Mouse (Mus musculus) ZHBTc4 (cell line): ENCODE results near the gene Ppfia1.

Source experiments
- DNase-seq: peaks from one replicate; pipeline ENCODE4 v3.0.0-alpha.2; 2011; ENCODE audit warnings: low read depth, low spot score

Gene Ppfia1

DNA sequence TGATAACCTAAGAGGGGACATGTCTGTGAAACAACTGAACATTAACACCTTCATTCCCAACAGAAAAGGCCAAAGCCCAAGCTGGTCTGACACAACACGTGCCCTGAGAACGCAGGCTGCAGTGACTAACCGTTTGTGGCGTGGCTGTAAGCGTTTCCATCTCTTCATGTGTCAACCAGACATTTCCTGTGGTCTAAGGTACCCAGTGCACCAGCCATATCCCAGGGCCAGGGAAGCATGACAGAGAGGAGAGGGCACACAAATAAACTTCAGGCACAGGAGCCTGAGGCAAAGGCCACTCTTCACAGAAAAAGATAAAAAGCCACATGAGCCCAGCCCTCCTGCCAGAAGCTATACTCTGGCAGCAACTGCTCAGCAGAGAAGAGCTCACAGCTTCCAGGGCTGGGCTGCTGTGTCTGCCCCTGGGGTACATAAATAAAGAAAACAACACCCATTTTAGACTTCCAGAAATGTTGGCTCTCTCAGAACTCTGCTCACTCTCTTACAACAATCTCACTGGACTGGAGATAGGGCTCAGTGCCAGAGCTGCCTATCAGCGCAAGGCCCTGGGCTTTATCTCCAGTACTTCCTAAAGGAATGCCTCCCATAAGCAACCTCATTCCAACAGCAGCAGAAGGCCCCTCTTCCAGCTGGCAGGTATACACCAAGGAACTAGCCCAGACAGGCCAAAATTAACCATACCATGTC is 64.3 kb downstream of the Ppfia1 start:
- DNase-seq, result no peak

DNA sequence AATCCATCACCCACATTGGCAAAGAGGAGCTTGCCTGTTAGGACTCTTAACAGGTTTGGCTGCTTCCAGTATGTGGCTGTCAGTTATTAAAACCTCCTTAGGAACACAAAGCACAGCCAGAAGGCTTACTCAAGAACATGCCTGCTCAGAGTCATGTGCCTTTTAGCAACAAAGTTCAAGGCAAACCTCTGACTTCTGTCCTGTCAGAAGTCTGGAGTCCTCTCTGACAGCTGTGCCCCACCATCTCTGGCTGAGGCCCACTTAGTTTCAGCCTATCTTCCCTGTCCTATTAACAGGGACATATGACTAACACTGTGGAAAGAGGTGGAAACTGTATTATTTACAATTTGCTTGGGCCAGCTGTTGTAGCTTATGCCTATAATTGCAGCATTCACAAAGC is 73.2 kb downstream of the Ppfia1 start:
- no peak for DNase-seq

DNA sequence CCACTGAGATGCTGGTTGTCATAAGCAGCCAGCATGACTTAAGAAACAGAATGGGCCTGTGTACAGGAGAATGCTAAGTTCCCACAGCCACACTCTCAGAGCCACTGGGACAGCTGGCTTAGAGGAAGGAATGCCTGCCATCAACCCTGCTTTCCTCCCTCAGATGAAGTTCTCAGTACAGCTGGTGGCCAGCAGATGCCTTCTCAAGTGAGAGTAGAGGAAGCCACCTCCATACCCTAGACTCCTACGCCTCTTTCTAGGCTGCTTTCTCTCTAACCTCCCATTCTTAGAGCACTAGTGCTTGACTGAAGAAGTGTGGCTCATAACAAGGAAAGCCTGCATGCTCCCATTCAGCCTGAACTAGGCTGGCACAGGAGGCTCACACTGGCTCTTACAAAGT is 74.0 kb downstream of the Ppfia1 start:
- no peak for DNase-seq

DNA sequence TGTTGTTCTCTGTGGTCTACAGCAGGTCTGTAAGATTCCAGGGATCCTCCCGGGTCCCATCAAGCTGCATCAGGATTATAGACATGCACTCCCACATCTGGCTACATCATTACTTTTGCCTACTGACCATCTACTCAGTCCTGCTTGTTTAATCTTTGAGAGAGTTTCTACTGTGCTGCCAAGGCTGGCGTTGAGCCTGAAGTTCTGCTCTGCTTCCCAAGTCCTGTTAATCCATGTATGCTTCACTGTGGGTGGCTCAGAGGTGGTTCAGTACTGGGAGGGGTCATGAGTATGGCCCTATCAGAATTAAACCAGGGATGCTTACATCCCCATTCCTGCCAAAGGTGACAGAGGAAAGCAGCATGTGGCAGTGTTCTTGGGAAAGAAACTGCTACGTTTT is 77.8 kb downstream of the Ppfia1 start:
- DNase-seq, result no peak

DNA sequence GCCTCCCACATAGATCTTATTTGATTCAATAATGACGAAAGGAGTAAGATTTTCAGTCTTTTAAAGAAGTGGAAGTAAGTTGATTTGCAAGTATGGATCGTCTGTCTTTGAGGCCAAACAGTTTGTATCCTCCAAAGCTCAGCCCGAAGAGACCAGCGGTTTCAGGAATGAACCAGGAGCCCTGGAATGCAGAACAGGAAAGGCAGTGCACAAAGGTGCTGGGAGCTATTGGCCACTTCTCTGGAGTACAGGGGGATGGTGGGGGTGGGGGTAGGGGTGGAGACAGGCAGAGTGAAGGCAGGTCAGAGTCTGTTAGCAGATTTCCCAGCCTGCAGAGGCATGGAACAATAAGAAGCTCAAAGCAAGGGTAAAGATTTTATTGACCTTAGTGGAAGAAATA is 80.0 kb downstream of the Ppfia1 start:
- DNase-seq, result peak; percentile 75

DNA sequence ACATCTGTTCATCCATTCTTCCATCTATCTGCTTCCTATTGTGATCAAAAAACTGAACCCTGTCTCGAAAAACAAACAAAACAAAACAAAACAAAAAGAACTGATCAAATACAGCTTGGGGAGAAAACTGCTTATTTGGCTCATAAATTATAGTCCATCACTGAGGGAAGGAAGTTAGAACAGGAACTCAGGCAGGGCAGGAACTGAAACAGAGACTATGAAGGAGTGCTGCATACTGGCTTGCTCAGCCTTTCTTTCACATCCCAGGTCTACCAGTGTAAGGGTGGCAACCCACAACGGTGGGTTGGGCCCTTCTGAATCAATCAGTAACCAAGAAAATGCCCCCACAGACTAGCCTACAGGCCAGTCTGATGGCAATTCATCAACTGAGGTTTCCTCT is 82.4 kb downstream of the Ppfia1 start:
- no peak for DNase-seq

DNA sequence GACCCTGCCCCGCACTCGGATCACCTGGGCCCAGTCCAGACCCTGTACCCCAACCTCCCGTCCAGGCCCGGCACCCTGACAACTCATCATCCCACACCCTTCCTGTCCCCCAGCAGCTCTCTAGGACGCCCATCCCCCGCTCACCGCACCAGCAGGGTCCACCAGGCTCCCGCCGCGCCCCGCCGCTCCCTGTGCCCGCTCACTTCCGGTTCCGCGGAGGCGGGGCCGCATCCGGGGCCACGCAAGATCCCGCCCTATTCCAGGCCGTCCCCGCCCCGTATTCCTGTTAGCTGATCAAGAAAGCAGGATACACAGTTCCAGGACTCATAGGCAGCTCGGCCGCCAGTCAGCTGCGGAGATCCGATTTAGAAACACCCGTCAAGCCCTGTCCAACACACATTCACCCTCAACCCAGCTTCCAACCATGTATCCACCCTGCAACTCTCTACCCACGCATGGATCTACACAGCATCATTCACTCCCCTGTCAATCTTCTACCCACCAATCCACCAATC is 82.9 kb downstream of the Ppfia1 start, which contains the start of gene Cttn:
Gene Cttn, minus strand, starts transcription at position 465 of the 515 bp plus-strand sequence.
- peak; percentile 95 for DNase-seq

DNA sequence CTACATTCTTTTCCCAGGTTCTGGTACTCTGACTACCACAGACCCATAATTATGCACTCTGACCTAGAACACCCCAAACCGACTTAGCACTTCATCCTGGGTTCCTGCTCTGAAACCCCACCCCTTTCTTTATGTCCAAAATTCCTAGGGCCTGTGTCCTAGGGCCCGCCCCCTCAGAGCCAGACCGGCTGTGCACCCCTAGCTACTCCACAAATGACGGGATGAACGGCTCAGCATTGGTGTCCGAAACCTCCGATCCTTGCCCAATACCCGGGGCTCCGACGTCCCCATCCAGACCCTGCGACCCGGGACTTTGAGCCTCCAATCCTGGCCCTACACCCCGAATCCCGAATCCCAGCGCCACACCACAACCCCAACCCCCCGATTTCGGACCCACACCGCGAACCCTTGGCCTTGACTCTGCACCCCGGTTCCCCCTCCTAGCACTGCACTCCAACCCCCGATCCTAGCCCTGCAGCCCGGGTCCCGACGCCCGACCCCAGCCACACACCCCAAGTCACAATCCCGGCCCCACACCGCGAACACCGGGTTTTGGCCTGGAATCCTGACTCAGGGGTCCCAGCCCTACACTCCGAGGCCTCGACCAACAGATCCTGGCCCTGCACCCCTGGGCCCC is 83.5 kb downstream of the Ppfia1 start:
- peak; percentile 66 for DNase-seq

DNA sequence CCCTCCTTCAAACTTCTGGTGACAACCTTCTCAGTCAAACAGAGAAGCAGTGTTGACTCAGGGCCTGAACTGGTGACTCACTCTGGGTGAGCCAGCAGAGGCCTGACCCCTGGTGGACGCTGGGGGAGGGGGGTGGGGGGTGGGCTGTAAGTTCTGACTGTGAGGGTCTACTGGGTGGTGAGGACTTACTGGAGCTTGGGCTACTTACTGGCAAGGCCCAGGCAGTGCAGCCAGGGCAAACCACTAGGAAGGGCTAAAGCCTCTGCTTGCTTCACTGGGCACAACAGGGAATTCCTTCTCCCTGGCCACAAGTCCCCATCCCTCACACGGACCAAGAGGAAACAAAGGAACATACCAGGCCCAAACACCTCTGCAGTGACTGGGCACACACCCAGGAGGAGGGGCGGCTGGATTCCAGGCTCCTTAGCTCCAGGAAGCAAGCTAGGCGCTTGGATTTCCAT is 84.3 kb downstream of the Ppfia1 start:
- DNase-seq, result peak; percentile 23

DNA sequence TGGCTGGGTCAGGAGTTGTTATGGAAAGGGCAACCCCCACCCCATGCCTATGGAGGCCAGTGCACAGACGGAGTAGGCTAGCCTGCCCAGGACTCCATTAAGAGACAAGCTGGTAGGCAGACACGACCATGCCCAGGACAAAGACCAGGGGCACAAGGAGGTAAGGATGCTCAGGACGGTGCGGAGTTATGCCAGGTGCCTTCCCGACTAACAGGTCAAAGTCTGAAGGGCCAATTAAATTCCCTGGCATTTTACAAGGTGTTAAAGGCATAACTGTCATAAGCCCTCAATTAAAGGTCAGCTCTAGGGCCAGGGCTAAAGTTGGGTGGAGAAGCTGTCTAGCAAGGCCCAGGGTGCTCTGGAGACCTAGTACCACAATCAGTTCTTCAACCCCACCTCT is 84.8 kb downstream of the Ppfia1 start:
- no peak for DNase-seq

DNA sequence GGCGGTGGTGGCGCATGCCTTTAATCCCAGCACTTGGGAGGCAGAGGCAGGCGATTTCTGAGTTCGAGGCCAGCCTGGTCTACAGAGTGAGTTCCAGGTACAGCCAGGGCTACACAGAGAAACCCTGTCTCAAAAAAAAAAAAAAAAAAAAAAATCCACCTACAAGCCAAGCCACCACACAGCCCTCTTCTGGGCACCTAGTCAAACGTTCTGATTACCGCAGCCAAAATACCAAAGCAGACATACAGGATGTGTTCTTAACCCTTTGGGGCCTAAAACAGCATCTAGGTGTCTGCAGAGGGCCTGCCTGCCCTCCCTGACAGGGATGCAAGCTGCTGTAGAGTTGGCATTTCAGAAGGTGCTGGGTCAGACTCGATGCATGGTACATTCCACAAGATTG is 91.0 kb downstream of the Ppfia1 start:
- no peak for DNase-seq

DNA sequence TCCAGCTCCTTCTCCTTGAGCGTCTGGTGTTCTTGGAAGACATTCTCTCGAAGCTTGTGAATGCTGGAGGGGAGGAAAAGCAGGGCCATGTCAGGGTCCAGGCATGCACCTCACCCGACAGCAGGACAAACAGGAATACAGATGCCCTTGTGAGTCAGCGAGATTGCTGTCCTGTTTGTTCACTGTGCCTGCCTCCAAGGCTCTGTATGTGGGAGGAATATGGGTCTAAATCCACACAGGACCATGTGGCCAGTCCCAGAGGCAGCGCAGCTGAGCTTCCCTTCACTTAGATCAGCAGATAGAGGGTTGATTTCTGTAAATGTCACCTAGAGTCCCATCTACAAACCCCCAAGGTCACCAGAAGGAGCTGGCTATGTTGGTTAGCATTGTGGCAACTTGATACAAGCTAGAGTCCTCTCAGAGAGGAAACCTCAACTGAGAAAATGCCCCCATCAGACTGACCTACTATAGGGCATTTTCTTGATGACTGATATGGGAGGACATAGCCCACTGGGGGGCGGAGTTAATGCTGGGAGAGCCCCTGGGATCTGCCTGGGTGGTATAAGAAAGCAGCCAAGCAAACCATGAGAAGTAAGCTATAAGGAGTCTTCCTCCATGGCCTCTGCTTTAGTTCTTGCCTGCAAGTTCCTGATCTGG is 92.2 kb downstream of the Ppfia1 start:
- DNase-seq, result no peak

DNA sequence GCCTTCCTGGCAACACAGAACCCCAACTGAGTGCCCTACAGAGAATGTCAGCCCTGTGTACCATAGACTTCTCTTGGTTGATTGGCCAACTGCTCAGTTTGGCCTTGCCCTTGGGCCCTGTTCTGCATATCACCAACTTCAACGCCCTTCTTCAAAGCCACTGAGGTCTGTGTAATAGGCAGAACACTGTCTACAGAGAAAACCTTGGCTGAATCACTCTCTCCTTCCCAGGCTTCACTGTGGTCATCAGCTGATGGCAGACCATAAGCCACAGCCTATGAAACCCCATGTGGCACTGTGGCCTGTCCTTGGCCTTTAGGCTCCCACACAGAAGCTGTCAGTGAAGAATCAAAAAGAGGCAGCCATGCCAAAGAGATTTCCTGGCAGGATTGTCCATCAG is 94.6 kb downstream of the Ppfia1 start:
- DNase-seq, result no peak

DNA sequence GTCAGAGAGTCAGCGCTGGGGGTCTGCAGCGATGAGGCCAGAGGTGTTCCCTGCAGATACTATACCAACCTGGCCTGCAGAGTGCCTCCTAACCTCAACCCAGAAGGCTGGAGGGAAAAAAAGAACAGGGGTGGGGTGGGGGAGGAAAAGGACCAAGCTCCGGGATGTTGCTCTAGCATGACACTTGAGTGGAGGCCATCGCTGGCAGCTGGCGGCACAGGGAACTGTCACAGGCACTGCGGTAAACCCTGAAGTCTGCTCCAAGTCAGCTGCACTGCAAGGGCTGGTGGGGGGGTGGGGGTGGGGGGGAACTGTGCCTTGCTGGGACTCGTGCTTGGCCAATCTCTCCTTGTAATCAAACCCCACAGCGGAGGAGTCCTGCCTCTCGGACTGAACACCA is 102.9 kb downstream of the Ppfia1 start:
- no peak for DNase-seq

DNA sequence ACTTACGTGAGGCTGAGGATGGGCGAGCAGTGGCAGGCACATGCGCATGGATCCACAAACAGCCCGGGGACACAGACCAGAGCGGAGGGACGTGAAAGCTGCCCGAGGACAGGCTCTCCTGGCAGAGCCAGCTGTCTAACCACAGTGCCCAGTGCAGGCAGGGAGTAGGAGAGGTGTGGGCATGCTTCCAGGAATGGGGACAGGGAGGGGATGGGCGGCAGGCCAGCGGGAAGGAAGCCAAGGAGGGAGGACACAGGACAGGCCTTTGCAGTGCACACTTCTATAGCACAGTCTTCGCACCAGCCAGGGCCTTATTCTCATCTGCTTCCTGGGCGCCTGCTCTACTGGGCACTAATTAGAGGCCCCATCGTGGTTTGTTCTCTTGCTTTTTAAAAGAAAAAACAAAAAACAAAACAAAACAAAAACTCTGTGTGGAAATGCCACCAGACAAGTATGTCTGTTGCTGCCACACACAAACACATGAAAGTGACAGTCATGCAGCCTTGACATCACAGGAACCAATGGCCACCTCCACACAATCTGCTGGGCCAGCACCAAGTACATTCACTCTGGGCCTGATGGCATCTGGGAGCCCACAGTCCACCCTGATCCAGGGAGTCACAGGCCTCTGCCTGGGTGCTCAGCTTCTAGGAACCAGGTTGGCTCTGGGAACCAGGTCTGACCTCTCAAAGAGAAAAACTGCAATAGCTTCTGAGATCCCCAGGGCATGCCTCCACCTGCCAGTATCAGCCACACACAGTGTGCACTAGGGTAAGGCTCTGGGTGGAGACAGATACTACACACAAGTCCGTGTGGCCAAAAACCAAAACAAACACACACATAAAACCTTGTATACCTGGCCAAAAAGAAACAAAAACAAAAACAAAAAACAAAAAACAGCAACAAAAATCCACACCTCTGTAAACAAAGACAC is 103.6 kb downstream of the Ppfia1 start:
- no peak for DNase-seq

DNA sequence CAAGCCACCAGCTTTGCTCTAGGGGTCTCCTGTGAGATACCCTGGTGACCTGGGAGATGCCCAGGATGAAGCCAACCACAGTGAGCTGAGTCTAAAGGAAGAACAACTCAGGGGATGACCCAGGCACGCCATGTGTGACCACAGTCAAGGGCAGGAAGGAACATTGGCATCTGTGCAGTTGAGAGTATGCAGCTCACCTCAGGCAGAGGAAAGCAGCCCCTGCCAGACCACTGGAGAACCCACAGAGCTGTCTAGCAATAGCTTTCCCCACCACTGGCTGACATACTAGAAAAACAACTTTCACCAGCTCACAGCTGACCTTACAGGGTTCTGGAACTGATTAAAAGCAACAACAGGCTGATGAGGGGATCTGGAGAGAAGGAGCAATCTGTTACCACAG is 105.3 kb downstream of the Ppfia1 start:
- DNase-seq, result no peak

DNA sequence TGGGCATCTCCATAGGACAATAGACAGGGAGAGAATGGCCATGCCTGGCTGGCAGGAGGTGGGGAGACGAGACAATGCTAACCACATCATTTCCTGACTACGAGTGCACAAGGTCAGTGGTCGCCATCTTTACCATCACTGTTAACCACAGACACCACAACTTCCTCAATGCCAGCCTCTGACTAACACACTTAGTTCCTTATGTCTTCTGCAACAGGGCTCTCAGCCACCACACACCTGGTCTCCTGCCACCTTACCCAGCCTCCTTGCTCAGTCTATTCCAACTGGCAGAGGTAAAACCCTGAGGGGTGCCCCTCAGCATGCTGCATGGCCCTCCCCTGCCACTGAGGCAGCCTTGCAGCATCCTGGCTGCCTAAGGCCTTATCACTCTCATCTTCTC is 106.4 kb downstream of the Ppfia1 start:
- no peak for DNase-seq

DNA sequence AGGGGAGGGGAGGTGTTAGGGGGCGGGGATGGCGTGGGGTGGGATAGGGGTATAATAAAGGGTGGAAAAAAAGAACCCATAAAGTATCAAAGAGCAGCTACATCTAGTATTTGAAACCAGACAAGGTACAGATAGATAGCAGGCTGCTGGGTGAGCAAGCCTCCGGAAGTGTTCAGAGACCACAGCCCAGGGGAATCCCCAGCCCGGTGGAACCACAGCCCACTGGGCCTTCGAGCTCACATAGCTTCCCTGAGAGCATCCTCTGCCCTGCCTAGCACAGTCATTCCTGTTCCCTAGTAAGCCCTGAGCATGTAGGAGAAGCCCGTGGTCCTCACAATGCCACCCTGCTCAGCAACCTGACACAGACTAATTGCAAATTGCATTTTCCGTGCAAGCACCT is 108.7 kb downstream of the Ppfia1 start:
- DNase-seq, result no peak

DNA sequence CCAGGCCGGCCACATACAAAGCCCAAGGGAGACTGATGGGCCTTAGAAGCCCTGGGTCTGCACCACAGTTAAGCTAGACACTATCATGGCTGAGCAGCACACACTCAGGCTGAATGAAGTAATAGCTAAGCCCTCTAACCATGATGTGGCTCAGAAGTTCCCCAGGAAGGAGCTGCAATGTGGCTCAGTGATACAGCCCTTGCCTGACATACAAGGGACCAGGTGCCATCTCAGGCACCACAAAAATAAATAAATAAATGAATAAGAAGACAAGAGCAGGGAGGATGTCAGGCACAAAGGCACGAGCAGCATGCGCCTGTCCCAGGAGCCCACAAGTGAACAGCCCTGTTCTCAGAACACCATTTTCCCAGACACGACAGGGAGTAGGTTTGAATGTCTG is 111.6 kb downstream of the Ppfia1 start:
- DNase-seq, result no peak

DNA sequence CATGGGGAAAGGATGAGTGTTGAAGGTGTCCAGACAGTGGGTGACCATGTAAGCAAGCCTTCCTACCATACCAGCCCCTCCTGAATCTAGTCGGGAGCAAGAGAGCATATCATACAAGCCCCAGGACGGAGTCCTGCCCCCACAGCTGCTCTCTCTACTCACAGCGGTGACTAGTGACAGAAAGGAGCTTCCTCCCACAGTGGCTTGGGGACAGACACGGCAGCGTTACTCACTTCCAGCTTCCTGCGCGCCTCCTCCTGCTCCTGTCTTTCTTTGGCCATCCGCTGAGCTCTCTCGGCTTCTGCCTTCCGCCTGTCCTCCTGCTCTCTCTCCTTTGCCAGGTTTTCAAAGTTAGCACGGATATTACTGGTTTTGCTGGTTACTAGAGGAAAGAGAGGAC is 112.1 kb downstream of the Ppfia1 start:
- DNase-seq, result no peak

DNA sequence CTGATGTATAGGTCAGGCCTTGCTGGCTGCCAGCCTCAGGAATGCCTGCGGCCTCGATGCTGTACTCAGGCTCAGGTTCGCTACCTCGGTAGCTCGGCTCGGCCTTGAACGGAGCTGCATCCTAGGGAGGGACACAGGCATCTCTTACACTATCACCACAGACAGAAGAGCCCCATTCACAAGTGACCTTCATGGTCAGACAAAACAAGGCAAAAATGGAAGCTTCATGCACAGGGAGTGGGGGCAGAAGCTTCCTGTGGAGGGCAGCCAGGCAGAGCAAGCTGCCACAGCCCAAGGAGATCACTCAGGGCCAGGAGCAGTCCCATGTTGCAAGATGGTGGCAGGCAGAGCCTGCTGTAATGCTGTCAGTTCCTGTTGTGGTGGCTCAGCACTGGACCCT is 114.7 kb downstream of the Ppfia1 start:
- no peak for DNase-seq

DNA sequence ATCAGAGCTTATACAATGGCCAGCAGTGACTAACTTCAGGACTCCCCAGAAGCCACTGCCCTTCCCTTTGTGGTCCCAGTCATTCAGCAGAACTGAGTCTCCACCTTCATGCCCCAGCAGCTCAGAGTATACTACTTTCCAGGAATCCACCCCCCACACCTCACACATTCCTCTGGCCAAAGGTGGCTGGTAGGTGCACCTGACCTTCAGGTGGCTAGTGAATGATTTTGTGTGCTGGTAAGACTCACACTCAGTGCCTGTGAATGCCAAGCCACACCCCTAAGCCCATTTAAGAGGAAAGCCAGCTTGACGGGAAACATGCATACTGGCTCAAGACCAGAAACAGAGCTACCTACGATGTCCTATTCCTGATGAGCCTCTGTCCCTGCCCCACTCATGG is 120.6 kb downstream of the Ppfia1 start:
- no peak for DNase-seq
